Mouse (Mus musculus) limb, embryonic 11.5 days (tissue): ENCODE data around the gene Fam151a. TPM values are rescaled to one million over a fixed set of nuclear protein-coding genes. Genes with fewer than 3 reads are reported as not detected.

ENCODE experiments used
- ATAC-seq: fragments of 200-750 bp; cut with Nextera tagmentation; 2 replicates; pipeline ENCODE4 v1.8.0; 2017; ENCODE audit warnings: low read depth; ENCODE audit not compliant: insufficient number of reproducible peaks, low FRiP score, low TSS enrichment
- DNase-seq: peaks from one replicate; pipeline ENCODE4 v3.0.0-alpha.2; 2015; ENCODE audit warnings: low spot score
- H3K27ac ChIP-seq: fragments of 300-500 bp; sonication (generic); replicated peaks from 2 replicates; pipeline ENCODE4 v1.5.1; 2014; ENCODE audit warnings: low read depth, mild to moderate bottlenecking, low read length
- H3K27me3 ChIP-seq: fragments of 300-500 bp; sonication (generic); 2 replicates; pipeline ENCODE4 v1.6.1; 2014; ENCODE audit warnings: mild to moderate bottlenecking, low read length, mixed read lengths; ENCODE audit not compliant: control insufficient read depth, insufficient read depth
- H3K36me3 ChIP-seq: fragments of 300-500 bp; sonication (generic); 2 replicates; pipeline ENCODE4 v1.6.1; 2014; ENCODE audit warnings: mild to moderate bottlenecking, low read length, moderate library complexity, mixed read lengths; ENCODE audit not compliant: control insufficient read depth, insufficient read depth
- H3K4me1 ChIP-seq: fragments of 300-500 bp; sonication (generic); 2 replicates; pipeline ENCODE4 v1.6.1; 2014; ENCODE audit warnings: low read length, mixed read lengths; ENCODE audit not compliant: control insufficient read depth, insufficient read depth
- H3K4me2 ChIP-seq: fragments of 300-500 bp; sonication (generic); 2 replicates; pipeline ENCODE4 v1.6.1; 2014; ENCODE audit warnings: low read depth, mild to moderate bottlenecking, moderate library complexity; ENCODE audit not compliant: severe bottlenecking
- H3K4me3 ChIP-seq: fragments of 300-500 bp; sonication (generic); 2 replicates; pipeline ENCODE4 v1.5.1; 2014; ENCODE audit warnings: low read depth, low read length
- H3K9ac ChIP-seq: fragments of 300-500 bp; sonication (generic); 2 replicates; pipeline ENCODE4 v1.6.1; 2014; ENCODE audit warnings: mild to moderate bottlenecking, low read length
- H3K9me3 ChIP-seq: fragments of 300-500 bp; sonication (generic); 2 replicates; pipeline ENCODE4 v1.6.1; 2016; ENCODE audit warnings: low read length; ENCODE audit not compliant: control insufficient read depth
- WGBS: fragments of 180-500 bp; shearing (Covaris S2); extraction: QIAGEN DNeasy Blood & Tissue Kit; methylation state at CpG from one replicate; pipeline ENCODE4 v1.1.7; 2014; 5-methylcytosine and 5-hydroxymethylcytosine counted together
- polyA plus RNA-seq: library from polyadenylated mRNA; unstranded; fragments of >200 nt; fragmentation: Nextera tagmentation; extraction: Ambion mirVana; gene quantifications from 2 replicates; pipeline ENCODE4 v1.2.1, GENCODE M21; 2014

Gene Fam151a
- polyA plus RNA-seq, result 0.27 TPM in 1 of 2 replicates, not detected in the other

DNA sequence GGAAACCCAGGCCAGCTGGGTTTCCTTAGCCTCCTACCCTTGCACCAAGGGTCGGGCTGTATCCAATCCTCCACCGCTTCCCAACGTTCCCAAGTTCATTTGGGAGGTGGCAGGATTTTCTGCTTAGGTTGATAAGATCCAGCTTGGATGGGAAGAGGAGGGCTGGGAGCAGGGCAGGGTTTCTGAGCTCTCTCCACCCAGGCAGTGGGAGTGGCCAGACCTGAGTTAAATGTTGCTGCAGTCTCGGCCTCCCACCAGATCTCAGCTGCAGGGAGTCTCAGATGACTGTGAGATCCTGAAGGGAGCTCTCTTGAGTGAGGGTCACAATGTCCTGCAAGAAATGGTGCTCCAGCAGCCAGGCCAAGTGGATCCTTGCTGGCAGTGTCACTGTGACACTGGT, at the start of gene Fam151a:
Gene Fam151a (plus strand): TSS at position 254 of the 400 bp plus-strand sequence.
- DNase-seq, result no peak
- 45% methylated on average over 4 of the region's 4 CpGs for WGBS
- no peaks in the 10 kb centered on the region for H3K36me3 ChIP-seq
- no peaks in the 10 kb centered on the region for H3K9me3 ChIP-seq
- H3K4me3 ChIP-seq, result no peak within 1 kb of the TSS
- no peaks in the 10 kb centered on the region for H3K27me3 ChIP-seq
- no peaks in the 10 kb centered on the region for H3K4me1 ChIP-seq
- H3K27ac ChIP-seq, result no peak within 1 kb of the TSS
- ATAC-seq, result no peak
- H3K9ac ChIP-seq, result no peak within 1 kb of the TSS
- no peak within 1 kb of the TSS for H3K4me2 ChIP-seq

DNA sequence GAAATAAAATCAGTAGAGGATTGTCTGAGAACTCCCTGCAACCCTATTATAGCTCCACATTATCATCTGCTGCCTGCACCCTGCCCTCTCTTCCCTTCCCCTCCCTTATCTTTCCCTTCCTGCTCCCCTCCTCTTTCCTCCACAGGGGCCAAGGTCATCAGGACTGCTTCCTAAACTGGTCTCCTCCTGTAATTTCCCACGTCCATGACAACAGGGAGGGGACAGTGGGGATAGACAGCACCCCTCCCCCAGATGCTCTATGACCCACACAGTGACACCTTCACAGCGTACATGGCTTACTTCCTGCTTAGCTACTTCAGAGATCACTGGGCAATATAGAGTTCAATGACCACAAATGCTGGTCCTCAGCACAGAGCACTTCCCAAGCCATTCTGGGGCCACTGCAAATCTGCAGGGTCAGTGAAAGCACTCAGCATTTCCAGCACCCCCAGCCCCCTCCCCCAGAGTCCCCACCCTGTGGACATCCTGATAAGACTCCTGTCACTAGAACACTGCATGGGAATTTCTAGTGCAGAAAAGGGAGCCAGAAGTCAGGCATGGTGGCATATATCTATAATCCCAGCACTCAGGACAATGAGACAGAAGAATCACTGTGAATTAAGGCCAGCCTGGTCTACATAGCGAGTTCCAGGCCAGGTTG, 44.9 kb upstream of the Fam151a start:
- no peak overlapping the region for H3K4me2 ChIP-seq
- no peak overlapping the region for H3K4me3 ChIP-seq
- 43% methylated on average over 3 of the region's 3 CpGs for WGBS
- H3K9ac ChIP-seq, result no peak overlapping the region
- DNase-seq (no peak), ATAC-seq (no peak)
- no peaks in the 10 kb centered on the region for H3K4me1 ChIP-seq
- no peaks in the 10 kb centered on the region for H3K36me3 ChIP-seq
- no peak overlapping the region for H3K27ac ChIP-seq
- H3K27me3 ChIP-seq, result no peaks in the 10 kb centered on the region
- no peaks in the 10 kb centered on the region for H3K9me3 ChIP-seq

GRCm38 (mm10) chr4:106693841-106694430, 39.8 kb upstream of the Fam151a start:
- H3K27ac ChIP-seq, result no peak overlapping the region
- ATAC-seq, result no peak
- no peaks in the 10 kb centered on the region for H3K4me1 ChIP-seq
- H3K4me2 ChIP-seq, result no peak overlapping the region
- WGBS, result 81% methylated on average over 15 of the region's 15 CpGs
- no peak overlapping the region for H3K9ac ChIP-seq
- no peak overlapping the region for H3K4me3 ChIP-seq
- no peaks in the 10 kb centered on the region for H3K9me3 ChIP-seq
- no peaks in the 10 kb centered on the region for H3K27me3 ChIP-seq
- DNase-seq, result no peak
- H3K36me3 ChIP-seq, result no peaks in the 10 kb centered on the region

- ATAC-seq (peak; percentile 44; the same call in 1 of the 2 replicates), DNase-seq (peak; percentile 84)
- 21% methylated on average over 9 of the region's 9 CpGs for WGBS
Measured at GRCm38 (mm10) chr4:106699989-106700388, 33.7 kb upstream of the Fam151a start.

GRCm38 (mm10) chr4:106700798-106701197, 32.9 kb upstream of the Fam151a start:
- Histone ChIP-seq H3K27ac (no peak overlapping the region), H3K27me3 (no peaks in the 10 kb centered on the region), H3K9me3 (no peaks in the 10 kb centered on the region), H3K4me2 (0 out of 2 replicates have a peak overlapping the region, but pooled peaks have one; percentile 8), H3K36me3 (no peaks in the 10 kb centered on the region), H3K4me1 (peaks cover 7% of the 10 kb centered on the region), H3K9ac (no peak overlapping the region), H3K4me3 (no peak overlapping the region)
- no peak for ATAC-seq
- peak; percentile 29 for DNase-seq
- 46% methylated on average over 4 of the region's 4 CpGs for WGBS

More at GRCm38 (mm10) chr4:106699989-106700388, 33.7 kb upstream of the Fam151a start:
- H3K4me2 ChIP-seq, result no peak overlapping the region
- no peaks in the 10 kb centered on the region for H3K36me3 ChIP-seq
- H3K27me3 ChIP-seq, result no peaks in the 10 kb centered on the region
- no peak overlapping the region for H3K9ac ChIP-seq
- H3K9me3 ChIP-seq, result no peaks in the 10 kb centered on the region
- no peak overlapping the region for H3K27ac ChIP-seq
- no peak overlapping the region for H3K4me3 ChIP-seq
- H3K4me1 ChIP-seq, result peaks cover 7% of the 10 kb centered on the region

DNA sequence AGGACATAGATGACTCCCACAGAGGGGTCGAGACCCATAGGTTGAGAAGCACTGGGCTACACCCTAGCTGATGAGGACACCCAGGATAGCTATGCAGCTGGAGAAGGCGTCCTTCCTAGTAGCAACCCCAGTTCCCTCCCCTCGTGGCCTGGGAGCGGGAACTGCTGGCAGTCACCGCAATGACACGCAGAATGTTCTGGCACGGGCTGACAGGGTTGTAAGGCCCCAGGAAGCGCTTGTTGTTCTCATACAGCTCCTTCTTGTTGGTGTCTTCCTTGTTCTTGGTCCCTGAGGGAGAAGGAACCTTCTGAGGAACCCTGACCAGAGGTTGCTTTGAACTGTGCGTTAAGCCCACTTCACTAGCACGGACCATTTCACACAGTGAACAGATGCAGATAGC, 29.7 kb upstream of the Fam151a start:
- Histone ChIP-seq H3K9ac (no peak overlapping the region; the same call in 1 of the 2 replicates), H3K9me3 (no peaks in the 10 kb centered on the region), H3K4me3 (no peak overlapping the region), H3K4me2 (no peak overlapping the region), H3K36me3 (no peaks in the 10 kb centered on the region), H3K4me1 (peaks cover 7% of the 10 kb centered on the region), H3K27me3 (no peaks in the 10 kb centered on the region), H3K27ac (no peak overlapping the region)
- WGBS, result 79% methylated on average over 10 of the region's 10 CpGs
- ATAC-seq (no peak), DNase-seq (no peak)

DNA sequence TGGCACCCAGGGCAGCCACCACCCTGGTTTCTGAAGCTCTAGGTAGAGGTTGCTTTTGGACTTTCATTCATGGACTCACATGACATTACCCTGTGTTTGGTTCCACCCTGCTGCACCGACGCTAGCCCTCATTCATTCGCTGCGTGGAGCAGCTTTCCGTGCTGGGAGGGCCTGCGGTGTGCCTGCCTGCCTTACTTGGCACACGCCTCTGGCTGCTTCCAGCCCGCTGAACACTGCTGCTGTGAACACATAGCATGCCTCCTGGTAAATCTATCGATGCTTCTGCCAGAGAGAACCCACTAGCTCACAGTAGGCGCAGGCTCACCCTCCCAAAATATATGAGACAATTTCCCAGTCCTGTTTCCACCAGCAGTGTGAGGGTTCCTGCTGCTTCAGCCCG, 29.3 kb upstream of the Fam151a start:
- DNase-seq, result no peak
- H3K27ac ChIP-seq, result no peak overlapping the region
- no peak overlapping the region for H3K4me3 ChIP-seq
- no peak for ATAC-seq
- no peak overlapping the region; the same call in 1 of the 2 replicates for H3K9ac ChIP-seq
- WGBS, result 79% methylated on average over 11 of the region's 11 CpGs
- no peaks in the 10 kb centered on the region for H3K9me3 ChIP-seq
- no peaks in the 10 kb centered on the region for H3K36me3 ChIP-seq
- peaks cover 7% of the 10 kb centered on the region for H3K4me1 ChIP-seq
- H3K4me2 ChIP-seq, result no peak overlapping the region
- H3K27me3 ChIP-seq, result no peaks in the 10 kb centered on the region

GRCm38 (mm10) chr4:106705096-106705665, 28.5 kb upstream of the Fam151a start:
- H3K9ac ChIP-seq, result no peak overlapping the region
- no peaks in the 10 kb centered on the region for H3K27me3 ChIP-seq
- H3K27ac ChIP-seq, result no peak overlapping the region
- ATAC-seq (no peak), DNase-seq (no peak)
- no peaks in the 10 kb centered on the region for H3K9me3 ChIP-seq
- H3K4me3 ChIP-seq, result no peak overlapping the region
- H3K36me3 ChIP-seq, result no peaks in the 10 kb centered on the region
- 67% methylated on average over 8 of the region's 8 CpGs for WGBS
- no peak overlapping the region for H3K4me2 ChIP-seq
- peaks cover 5% of the 10 kb centered on the region for H3K4me1 ChIP-seq
